Mouse (Mus musculus): ENCODE results near the gene Olfr1312. TPM values are rescaled to one million over a fixed set of nuclear protein-coding genes. Genes with fewer than 3 reads are reported as not detected.
"Not testable (repeated sequence)": the region's sequence is repeated elsewhere in the genome, so short reads cannot be mapped to it uniquely, and the experiment has no call there.

Olfr1312 gene
- polyA plus RNA-seq (2015; fragmentation: Nextera tagmentation; extraction: Ambion mirVana), result not detected in 2 replicates

DNA sequence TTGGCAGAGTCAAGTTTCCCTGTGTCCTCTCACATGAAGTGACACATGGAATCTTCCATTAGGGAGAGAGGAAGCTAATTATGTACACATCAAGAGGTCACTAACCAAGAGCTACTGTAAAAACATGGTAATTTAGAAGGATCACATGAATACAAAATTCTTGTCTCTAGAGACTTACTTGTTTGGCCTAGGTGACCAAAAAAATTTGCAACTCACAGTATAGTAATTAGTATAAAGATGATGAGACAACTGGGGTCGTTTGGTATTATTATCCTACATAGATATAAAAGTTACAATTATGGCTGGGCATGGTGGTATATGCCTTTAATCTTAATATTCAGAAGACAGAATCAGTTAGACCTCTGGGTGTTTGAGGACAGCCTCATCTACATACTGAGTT lies at the start of gene Olfr1312:
Gene Olfr1312, minus strand, starts transcription at position 101 of the 400 bp plus-strand sequence.
- no peak for DNase-seq (ENCODE audit: low spot score)
- 28% methylated on average over 1 of the region's 1 CpGs for WGBS
- no peaks in the 10 kb centered on the region for H3K4me1 ChIP-seq (replicated peaks; ENCODE audit: control insufficient read depth, insufficient read depth)
- no peak within 1 kb of the TSS for H3K4me2 ChIP-seq (replicated peaks; ENCODE audit: low read depth)
- H3K9ac ChIP-seq (ENCODE audit: low read length), result no peak within 1 kb of the TSS
- no peaks in the 10 kb centered on the region for H3K9me3 ChIP-seq (ENCODE audit: control insufficient read depth, low read length)
- H3K4me3 ChIP-seq (ENCODE audit: low read depth, low read length), result no peak within 1 kb of the TSS
- no peak within 1 kb of the TSS for H3K27ac ChIP-seq (replicated peaks)
- TF ChIP-seq CTCF (IDR thresholded peaks at IDR 0.05; ENCODE audit: low read depth) (no peak), EP300 (optimal IDR thresholded peaks at IDR 0.05) (no peak)
- no peaks in the 10 kb centered on the region for H3K27me3 ChIP-seq (ENCODE audit: control insufficient read depth, insufficient read depth, low read length)
- no peak for ATAC-seq (ENCODE audit: low FRiP score, low TSS enrichment)
- no peaks in the 10 kb centered on the region for H3K36me3 ChIP-seq (ENCODE audit: control insufficient read depth, insufficient read depth, low read length)

GRCm38 (mm10) chr2:112096681-112097080 lies 46.6 kb upstream of the Olfr1312 start, which contains the start of gene Olfr1314:
Gene Olfr1314, minus strand, starts transcription at chr2:112096781.
- H3K4me2 ChIP-seq (replicated peaks; ENCODE audit: low read depth), result no peak within 1 kb of the TSS
- ATAC-seq (ENCODE audit: low FRiP score, low TSS enrichment), result no peak
- TF ChIP-seq EP300 (optimal IDR thresholded peaks at IDR 0.05), result no peak
- TF ChIP-seq CTCF (IDR thresholded peaks at IDR 0.05; ENCODE audit: low read depth), result no peak
- H3K4me1 ChIP-seq (replicated peaks; ENCODE audit: control insufficient read depth, insufficient read depth), result no peaks in the 10 kb centered on the region
- H3K9me3 ChIP-seq (ENCODE audit: control insufficient read depth, low read length), result no peaks in the 10 kb centered on the region
- DNase-seq (ENCODE audit: low spot score), result no peak
- H3K9ac ChIP-seq (ENCODE audit: low read length), result no peak within 1 kb of the TSS
- H3K4me3 ChIP-seq (ENCODE audit: low read depth, low read length), result no peak within 1 kb of the TSS
- no peak within 1 kb of the TSS for H3K27ac ChIP-seq (replicated peaks)
- no peaks in the 10 kb centered on the region for H3K36me3 ChIP-seq (ENCODE audit: control insufficient read depth, insufficient read depth, low read length)
- H3K27me3 ChIP-seq (ENCODE audit: control insufficient read depth, insufficient read depth, low read length), result no peaks in the 10 kb centered on the region

GRCm38 (mm10) chr2:112077743-112078142 lies 27.7 kb upstream of the Olfr1312 start, which contains the start of gene Olfr1313:
Gene Olfr1313, minus strand, starts transcription at chr2:112077843.
- H3K9ac ChIP-seq (ENCODE audit: low read length), result no peak within 1 kb of the TSS
- no peak for DNase-seq (ENCODE audit: low spot score)
- ATAC-seq (ENCODE audit: low FRiP score, low TSS enrichment), result no peak
- H3K9me3 ChIP-seq (ENCODE audit: control insufficient read depth, low read length), result no peaks in the 10 kb centered on the region
- H3K4me2 ChIP-seq (replicated peaks; ENCODE audit: low read depth), result no peak within 1 kb of the TSS
- no peak within 1 kb of the TSS for H3K4me3 ChIP-seq (ENCODE audit: low read depth, low read length)
- no peak for TF ChIP-seq EP300 (optimal IDR thresholded peaks at IDR 0.05)
- no peak for TF ChIP-seq CTCF (IDR thresholded peaks at IDR 0.05; ENCODE audit: low read depth)
- H3K27me3 ChIP-seq (ENCODE audit: control insufficient read depth, insufficient read depth, low read length), result no peaks in the 10 kb centered on the region
- no peaks in the 10 kb centered on the region for H3K4me1 ChIP-seq (replicated peaks; ENCODE audit: control insufficient read depth, insufficient read depth)
- H3K36me3 ChIP-seq (ENCODE audit: control insufficient read depth, insufficient read depth, low read length), result no peaks in the 10 kb centered on the region
- no peak within 1 kb of the TSS for H3K27ac ChIP-seq (replicated peaks)

DNA sequence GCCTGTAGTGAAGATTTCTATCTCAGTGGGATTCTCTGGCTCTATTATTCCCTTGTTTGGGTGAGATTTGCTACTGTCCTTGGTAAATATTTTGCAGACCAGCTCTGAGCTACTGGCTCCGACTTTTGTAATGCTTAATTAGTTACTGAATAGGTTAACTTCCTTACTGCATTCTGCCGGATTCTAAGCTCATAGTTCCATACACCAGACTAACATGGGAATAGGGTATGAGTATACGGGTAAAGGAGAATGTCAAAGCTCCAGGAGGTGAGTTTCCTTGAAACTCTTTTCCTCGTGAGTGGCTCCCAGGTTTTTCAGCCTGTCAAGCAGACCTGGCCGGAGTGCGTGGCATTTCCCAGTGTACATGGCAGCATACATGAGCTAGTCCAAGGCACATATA lies 23.1 kb downstream of the Olfr1312 start:
- H3K9ac ChIP-seq (ENCODE audit: low read length); H3K4me2 ChIP-seq (replicated peaks; ENCODE audit: low read depth); H3K4me1 ChIP-seq (replicated peaks; ENCODE audit: control insufficient read depth, insufficient read depth); H3K36me3 ChIP-seq (ENCODE audit: control insufficient read depth, insufficient read depth, low read length); H3K9me3 ChIP-seq (ENCODE audit: control insufficient read depth, low read length); DNase-seq (ENCODE audit: low spot score); H3K27ac ChIP-seq (replicated peaks); H3K27me3 ChIP-seq (ENCODE audit: control insufficient read depth, insufficient read depth, low read length); H3K4me3 ChIP-seq (ENCODE audit: low read depth, low read length); ATAC-seq (ENCODE audit: low FRiP score, low TSS enrichment): not testable (repeated sequence)
- WGBS, result 31% methylated on average over 6 of the region's 6 CpGs

GRCm38 (mm10) chr2:112024312-112024711 lies 25.7 kb downstream of the Olfr1312 start, which contains the start of gene Olfr1311:
Gene Olfr1311, minus strand, starts transcription at chr2:112024412.
- no peak within 1 kb of the TSS for H3K4me2 ChIP-seq (replicated peaks; ENCODE audit: low read depth)
- TF ChIP-seq CTCF (IDR thresholded peaks at IDR 0.05; ENCODE audit: low read depth) (no peak), EP300 (optimal IDR thresholded peaks at IDR 0.05) (no peak)
- H3K9ac ChIP-seq (ENCODE audit: low read length), result no peak within 1 kb of the TSS
- H3K27ac ChIP-seq (replicated peaks), result no peak within 1 kb of the TSS
- H3K9me3 ChIP-seq (ENCODE audit: control insufficient read depth, low read length), result no peaks in the 10 kb centered on the region
- H3K36me3 ChIP-seq (ENCODE audit: control insufficient read depth, insufficient read depth, low read length), result no peaks in the 10 kb centered on the region
- no peaks in the 10 kb centered on the region for H3K4me1 ChIP-seq (replicated peaks; ENCODE audit: control insufficient read depth, insufficient read depth)
- no peaks in the 10 kb centered on the region for H3K27me3 ChIP-seq (ENCODE audit: control insufficient read depth, insufficient read depth, low read length)
- 89% methylated on average over 2 of the region's 2 CpGs for WGBS
- no peak within 1 kb of the TSS for H3K4me3 ChIP-seq (ENCODE audit: low read depth, low read length)
- DNase-seq (ENCODE audit: low spot score) (no peak), ATAC-seq (ENCODE audit: low FRiP score, low TSS enrichment) (no peak)

DNA sequence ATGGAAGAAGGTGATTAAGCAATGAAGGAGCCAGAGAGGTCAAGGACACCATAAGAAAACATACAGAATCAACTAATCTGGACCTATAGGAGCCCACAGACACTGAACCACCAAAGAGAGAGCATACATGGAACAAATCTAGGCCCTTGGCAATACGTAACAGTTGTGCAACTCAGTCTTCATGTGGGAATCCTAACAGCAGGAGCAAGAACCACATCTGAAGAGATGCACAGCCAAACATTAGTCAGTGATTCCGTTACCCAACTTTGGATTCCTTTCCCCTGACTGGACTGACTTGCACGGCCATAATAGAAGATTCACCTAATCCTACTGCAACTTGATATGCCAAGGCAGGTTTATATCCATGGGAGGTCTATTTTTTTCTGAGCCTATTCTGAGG lies 35.1 kb downstream of the Olfr1312 start:
- Histone ChIP-seq H3K4me1 (replicated peaks; ENCODE audit: control insufficient read depth, insufficient read depth) (no peaks in the 10 kb centered on the region), H3K4me3 (ENCODE audit: low read depth, low read length) (no peak overlapping the region), H3K36me3 (ENCODE audit: control insufficient read depth, insufficient read depth, low read length) (no peaks in the 10 kb centered on the region), H3K9me3 (ENCODE audit: control insufficient read depth, low read length) (no peaks in the 10 kb centered on the region), H3K27me3 (ENCODE audit: control insufficient read depth, insufficient read depth, low read length) (no peaks in the 10 kb centered on the region), H3K27ac (replicated peaks) (no peak overlapping the region), H3K9ac (ENCODE audit: low read length) (no peak overlapping the region), H3K4me2 (replicated peaks; ENCODE audit: low read depth) (no peak overlapping the region)
- ATAC-seq (ENCODE audit: low FRiP score, low TSS enrichment) (no peak), DNase-seq (ENCODE audit: low spot score) (no peak)
- 74% methylated on average over 3 of the region's 3 CpGs for WGBS
- TF ChIP-seq CTCF (IDR thresholded peaks at IDR 0.05; ENCODE audit: low read depth) (no peak), EP300 (optimal IDR thresholded peaks at IDR 0.05) (no peak)
